Mouse (Mus musculus): ENCODE results near the gene Nxpe4. TPM values are rescaled to one million over a fixed set of nuclear protein-coding genes. Genes with fewer than 3 reads are reported as not detected.
A peak's percentile ranks its signal among the peaks of the same experiment; 100 is the strongest.

The Nxpe4 gene
- polyA plus RNA-seq, 1 experiment from 2014 or later, result 2.8 TPM

GRCm38 (mm10) chr9:48241791-48242190 lies 80.0 kb downstream of the Nxpe4 start:
- no peaks in the 10 kb centered on the region for H3K27me3 ChIP-seq (replicated peaks)

GRCm38 (mm10) chr9:48242756-48243155 lies 80.9 kb downstream of the Nxpe4 start:
- 94% methylated on average over 2 of the region's 2 CpGs for WGBS
- Histone ChIP-seq H3K27me3 (replicated peaks) (no peaks in the 10 kb centered on the region), H3K4me3 (no peak overlapping the region), H3K4me2 (no peak overlapping the region), H3K4me1 (replicated peaks) (peaks cover 5% of the 10 kb centered on the region; the same call in 1 of the 2 replicates), H3K9ac (no peak overlapping the region), H3K27ac (ENCODE audit: poor library complexity, severe bottlenecking) (no peak overlapping the region), H3K9me3 (replicated peaks) (no peaks in the 10 kb centered on the region), H3K36me3 (no peaks in the 10 kb centered on the region)
- ATAC-seq (ENCODE audit: insufficient number of reproducible peaks, low FRiP score), result no peak

More at GRCm38 (mm10) chr9:48241791-48242190, 80.0 kb downstream of the Nxpe4 start:
- Histone ChIP-seq H3K27ac (ENCODE audit: poor library complexity, severe bottlenecking) (no peak overlapping the region), H3K4me2 (no peak overlapping the region), H3K4me1 (replicated peaks) (peaks cover 5% of the 10 kb centered on the region; the same call in 1 of the 2 replicates), H3K9me3 (replicated peaks) (no peaks in the 10 kb centered on the region), H3K4me3 (no peak overlapping the region), H3K36me3 (no peaks in the 10 kb centered on the region), H3K9ac (no peak overlapping the region)
- 93% methylated on average over 1 of the region's 1 CpGs for WGBS
- no peak for ATAC-seq (ENCODE audit: insufficient number of reproducible peaks, low FRiP score)

- ATAC-seq (ENCODE audit: insufficient number of reproducible peaks, low FRiP score), result no peak
- Histone ChIP-seq H3K9me3 (replicated peaks) (no peaks in the 10 kb centered on the region), H3K9ac (no peak overlapping the region), H3K27ac (ENCODE audit: poor library complexity, severe bottlenecking) (no peak overlapping the region), H3K4me1 (replicated peaks) (peaks cover 5% of the 10 kb centered on the region; the same call in 1 of the 2 replicates), H3K4me2 (no peak overlapping the region), H3K36me3 (no peaks in the 10 kb centered on the region), H3K4me3 (no peak overlapping the region), H3K27me3 (replicated peaks) (no peaks in the 10 kb centered on the region)
- 86% methylated on average over 3 of the region's 3 CpGs for WGBS
Observed at GRCm38 (mm10) chr9:48244175-48244574, 82.4 kb downstream of the Nxpe4 start.

- H3K9ac ChIP-seq, result no peak overlapping the region
- H3K27me3 ChIP-seq (replicated peaks), result no peaks in the 10 kb centered on the region; the same call in 1 of the 2 replicates
- WGBS, result 69% methylated on average over 1 of the region's 1 CpGs
- no peaks in the 10 kb centered on the region for H3K9me3 ChIP-seq (replicated peaks)
- ATAC-seq (ENCODE audit: insufficient number of reproducible peaks, low FRiP score), result no peak
- H3K4me1 ChIP-seq (replicated peaks), result peaks cover 5% of the 10 kb centered on the region; the same call in 1 of the 2 replicates
- H3K27ac ChIP-seq (ENCODE audit: poor library complexity, severe bottlenecking), result no peak overlapping the region
- no peak overlapping the region for H3K4me2 ChIP-seq
- H3K4me3 ChIP-seq, result no peak overlapping the region
- no peaks in the 10 kb centered on the region for H3K36me3 ChIP-seq
Observed at GRCm38 (mm10) chr9:48245525-48245924, 83.7 kb downstream of the Nxpe4 start.

GRCm38 (mm10) chr9:48247276-48247675 lies 85.5 kb downstream of the Nxpe4 start:
- H3K36me3 ChIP-seq, result no peaks in the 10 kb centered on the region
- no peak for ATAC-seq (ENCODE audit: insufficient number of reproducible peaks, low FRiP score)
- peaks cover 8% of the 10 kb centered on the region; the same call in 1 of the 2 replicates for H3K4me1 ChIP-seq (replicated peaks)
- H3K4me2 ChIP-seq, result no peak overlapping the region
- 66% methylated on average over 5 of the region's 5 CpGs for WGBS
- H3K9ac ChIP-seq, result no peak overlapping the region
- no peak overlapping the region for H3K4me3 ChIP-seq
- H3K27me3 ChIP-seq (replicated peaks), result peaks cover 7% of the 10 kb centered on the region
- no peak overlapping the region for H3K27ac ChIP-seq (ENCODE audit: poor library complexity, severe bottlenecking)
- no peaks in the 10 kb centered on the region for H3K9me3 ChIP-seq (replicated peaks)

GRCm38 (mm10) chr9:48252236-48252635 lies 90.4 kb downstream of the Nxpe4 start:
- H3K9ac ChIP-seq, result no peak overlapping the region
- no peak overlapping the region for H3K27ac ChIP-seq (ENCODE audit: poor library complexity, severe bottlenecking)
- no peaks in the 10 kb centered on the region for H3K36me3 ChIP-seq
- 2% methylated on average over 8 of the region's 8 CpGs for WGBS
- H3K27me3 ChIP-seq (replicated peaks), result peaks cover 23% of the 10 kb centered on the region
- no peak for ATAC-seq (ENCODE audit: insufficient number of reproducible peaks, low FRiP score)
- no peak overlapping the region for H3K4me3 ChIP-seq
- 0 out of 2 replicates have a peak, but pooled peaks cover 7% of the 10 kb centered on the region for H3K4me1 ChIP-seq (replicated peaks)
- H3K9me3 ChIP-seq (replicated peaks), result no peaks in the 10 kb centered on the region
- H3K4me2 ChIP-seq, result peak overlapping the region; percentile 21; the same call in 1 of the 2 replicates

GRCm38 (mm10) chr9:48257001-48257400 lies 95.2 kb downstream of the Nxpe4 start:
- Histone ChIP-seq H3K4me2 (no peak overlapping the region), H3K27me3 (replicated peaks) (peaks cover 32% of the 10 kb centered on the region), H3K9me3 (replicated peaks) (no peaks in the 10 kb centered on the region), H3K27ac (ENCODE audit: poor library complexity, severe bottlenecking) (no peak overlapping the region), H3K36me3 (no peaks in the 10 kb centered on the region), H3K4me1 (replicated peaks) (0 out of 2 replicates have a peak, but pooled peaks cover 6% of the 10 kb centered on the region), H3K9ac (no peak overlapping the region), H3K4me3 (no peak overlapping the region)
- no peak for ATAC-seq (ENCODE audit: insufficient number of reproducible peaks, low FRiP score)
- WGBS, result 41% methylated on average over 9 of the region's 9 CpGs

- 35% methylated on average over 12 of the region's 12 CpGs for WGBS
- ATAC-seq (ENCODE audit: insufficient number of reproducible peaks, low FRiP score), result no peak
- H3K36me3 ChIP-seq, result no peaks in the 10 kb centered on the region
Observed at GRCm38 (mm10) chr9:48257741-48258423, 96.1 kb downstream of the Nxpe4 start.

GRCm38 (mm10) chr9:48264616-48265015 lies 102.8 kb downstream of the Nxpe4 start:
- Histone ChIP-seq H3K4me3 (no peak overlapping the region), H3K9me3 (replicated peaks) (no peaks in the 10 kb centered on the region), H3K4me2 (no peak overlapping the region), H3K9ac (no peak overlapping the region), H3K27ac (ENCODE audit: poor library complexity, severe bottlenecking) (no peak overlapping the region), H3K36me3 (no peaks in the 10 kb centered on the region), H3K27me3 (replicated peaks) (peaks cover 17% of the 10 kb centered on the region), H3K4me1 (replicated peaks) (0 out of 2 replicates have a peak, but pooled peaks cover 3% of the 10 kb centered on the region)
- no peak for ATAC-seq (ENCODE audit: insufficient number of reproducible peaks, low FRiP score)
- 75% methylated on average over 6 of the region's 6 CpGs for WGBS

More at GRCm38 (mm10) chr9:48257741-48258423, 96.1 kb downstream of the Nxpe4 start:
- no peaks in the 10 kb centered on the region for H3K4me1 ChIP-seq (replicated peaks)
- no peaks in the 10 kb centered on the region for H3K9me3 ChIP-seq (replicated peaks)
- H3K9ac ChIP-seq, result no peak overlapping the region
- H3K27ac ChIP-seq (ENCODE audit: poor library complexity, severe bottlenecking), result no peak overlapping the region
- H3K4me2 ChIP-seq, result no peak overlapping the region
- peaks cover 23% of the 10 kb centered on the region for H3K27me3 ChIP-seq (replicated peaks)
- no peak overlapping the region for H3K4me3 ChIP-seq

GRCm38 (mm10) chr9:48265491-48265890 lies 103.7 kb downstream of the Nxpe4 start:
- no peak for ATAC-seq (ENCODE audit: insufficient number of reproducible peaks, low FRiP score)
- H3K27ac ChIP-seq (ENCODE audit: poor library complexity, severe bottlenecking), result no peak overlapping the region
- H3K4me1 ChIP-seq (replicated peaks), result 0 out of 2 replicates have a peak, but pooled peaks cover 3% of the 10 kb centered on the region
- H3K4me2 ChIP-seq, result no peak overlapping the region
- 71% methylated on average over 4 of the region's 4 CpGs for WGBS
- H3K9ac ChIP-seq, result no peak overlapping the region
- H3K27me3 ChIP-seq (replicated peaks), result peaks cover 12% of the 10 kb centered on the region; the same call in 1 of the 2 replicates
- H3K9me3 ChIP-seq (replicated peaks), result no peaks in the 10 kb centered on the region
- H3K36me3 ChIP-seq, result no peaks in the 10 kb centered on the region
- no peak overlapping the region for H3K4me3 ChIP-seq

- Histone ChIP-seq H3K36me3 (no peaks in the 10 kb centered on the region), H3K4me2 (peak overlapping the region; percentile 97), H3K27ac (ENCODE audit: poor library complexity, severe bottlenecking) (no peak overlapping the region), H3K27me3 (replicated peaks) (peaks cover 7% of the 10 kb centered on the region; the same call in 1 of the 2 replicates), H3K4me1 (replicated peaks) (0 out of 2 replicates have a peak, but pooled peaks cover 3% of the 10 kb centered on the region), H3K9me3 (replicated peaks) (no peaks in the 10 kb centered on the region), H3K9ac (no peak overlapping the region), H3K4me3 (peak overlapping the region; percentile 52)
- 10% methylated on average over 21 of the region's 21 CpGs for WGBS
- peak; percentile 82 for ATAC-seq (ENCODE audit: insufficient number of reproducible peaks, low FRiP score)
Observed at GRCm38 (mm10) chr9:48266286-48267027, 104.6 kb downstream of the Nxpe4 start.

Data from heart, embryonic 12.5 days (tissue).